Mouse (Mus musculus): ENCODE measurements around the gene Sv2b.
"Not testable (repeated sequence)": the region's sequence is repeated elsewhere in the genome, so short reads cannot be mapped to it uniquely, and the experiment has no call there.

Sv2b gene

GRCm38 (mm10) chr7:75308457-75309312 lies at the start of gene Sv2b:
Sv2b (minus strand) TSS chr7:75309262.
- DNase-seq (ENCODE audit: low spot score), result no peak

- DNase-seq (ENCODE audit: low spot score), result no peak
Measured at GRCm38 (mm10) chr7:75358284-75358851, 49.3 kb upstream of the Sv2b start.

GRCm38 (mm10) chr7:75355521-75355920 lies 46.5 kb upstream of the Sv2b start:
- no peak for DNase-seq (ENCODE audit: low spot score)

- no peak for DNase-seq (ENCODE audit: low spot score)
Measured at GRCm38 (mm10) chr7:75352777-75353374, 43.8 kb upstream of the Sv2b start.

GRCm38 (mm10) chr7:75350172-75350571 lies 41.1 kb upstream of the Sv2b start:
- DNase-seq (ENCODE audit: low spot score), result no peak

- DNase-seq (ENCODE audit: low spot score), result no peak
Measured at GRCm38 (mm10) chr7:75332311-75332710, 23.2 kb upstream of the Sv2b start.

GRCm38 (mm10) chr7:75329740-75330142 lies 20.7 kb upstream of the Sv2b start:
- DNase-seq (ENCODE audit: low spot score), result no peak

- DNase-seq (ENCODE audit: low spot score), result no peak
Measured at GRCm38 (mm10) chr7:75328721-75329362, 19.8 kb upstream of the Sv2b start.

GRCm38 (mm10) chr7:75325273-75325672 lies 16.2 kb upstream of the Sv2b start:
- no peak for DNase-seq (ENCODE audit: low spot score)

- DNase-seq (ENCODE audit: low spot score), result not testable (repeated sequence)
Measured at GRCm38 (mm10) chr7:75322742-75323141, 13.7 kb upstream of the Sv2b start.

- DNase-seq (ENCODE audit: low spot score), result no peak
Measured at GRCm38 (mm10) chr7:75320009-75320408, 10.9 kb upstream of the Sv2b start.

- DNase-seq (ENCODE audit: low spot score), result no peak
Measured at GRCm38 (mm10) chr7:75318320-75318719, 9.3 kb upstream of the Sv2b start.

- no peak for DNase-seq (ENCODE audit: low spot score)
Measured at GRCm38 (mm10) chr7:75314873-75315272, 5.8 kb upstream of the Sv2b start.

- DNase-seq (ENCODE audit: low spot score), result no peak
Measured at GRCm38 (mm10) chr7:75309570-75309969, 508 bp upstream of the Sv2b start.

- no peak for DNase-seq (ENCODE audit: low spot score)
Measured at GRCm38 (mm10) chr7:75308140-75308456, 964 bp downstream of the Sv2b start.

GRCm38 (mm10) chr7:75307570-75308087 lies 1.4 kb downstream of the Sv2b start:
- no peak for DNase-seq (ENCODE audit: low spot score)

GRCm38 (mm10) chr7:75305901-75306465 lies 3.1 kb downstream of the Sv2b start:
- no peak for DNase-seq (ENCODE audit: low spot score)

GRCm38 (mm10) chr7:75302523-75303215 lies 6.4 kb downstream of the Sv2b start:
- no peak for DNase-seq (ENCODE audit: low spot score)

GRCm38 (mm10) chr7:75299245-75299644 lies 9.8 kb downstream of the Sv2b start:
- DNase-seq (ENCODE audit: low spot score), result no peak

GRCm38 (mm10) chr7:75296688-75297119 lies 12.4 kb downstream of the Sv2b start:
- DNase-seq (ENCODE audit: low spot score), result no peak

GRCm38 (mm10) chr7:75295228-75295865 lies 13.7 kb downstream of the Sv2b start:
- DNase-seq (ENCODE audit: low spot score), result no peak

Measured in urinary bladder, postnatal 25 days (tissue).